Mouse (Mus musculus): ENCODE results near the gene Ep400. TPM values are rescaled to one million over a fixed set of nuclear protein-coding genes. Genes with fewer than 3 reads are reported as not detected.

Gene Ep400
- polyA plus RNA-seq, 1 experiment from 2014 or later = 42.6 TPM

DNA sequence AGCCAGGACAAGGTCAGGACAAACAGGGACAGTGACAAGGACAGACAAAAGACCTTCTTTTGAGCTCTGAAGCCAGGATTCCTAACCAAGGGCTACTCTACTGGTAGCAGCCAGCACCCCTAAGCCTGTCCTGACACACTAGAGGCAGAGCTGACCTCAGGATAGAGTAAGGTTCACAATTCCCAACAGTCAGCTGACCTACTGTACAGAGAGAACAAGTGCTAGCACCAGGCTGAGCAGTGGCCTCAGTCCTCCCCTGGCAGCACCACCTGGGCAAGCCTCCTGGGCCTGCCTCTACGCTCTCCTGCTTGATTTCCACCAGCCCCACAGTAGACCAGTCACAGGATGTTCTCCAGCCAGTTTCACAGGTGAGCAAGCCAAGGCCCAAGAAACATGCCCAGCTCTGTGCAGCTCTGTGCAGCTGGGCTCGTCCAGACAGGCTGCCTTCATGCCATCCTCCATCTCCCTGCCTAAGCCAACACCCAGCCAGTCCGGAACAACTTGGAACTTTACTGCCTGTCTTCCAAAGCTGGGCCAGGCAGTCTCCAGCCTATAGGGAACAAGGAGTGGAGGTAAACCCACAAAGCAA, 30.6 kb upstream of the Ep400 start:
- Histone ChIP-seq H3K9me3 (no peaks in the 10 kb centered on the region), H3K4me3 (replicated peaks) (no peak overlapping the region), H3K27me3 (no peaks in the 10 kb centered on the region), H3K4me2 (no peak overlapping the region), H3K27ac (no peak overlapping the region), H3K9ac (replicated peaks) (no peak overlapping the region), H3K4me1 (replicated peaks) (peaks cover 4% of the 10 kb centered on the region), H3K36me3 (peaks cover 92% of the 10 kb centered on the region)
- 79% methylated on average over 3 of the region's 3 CpGs for WGBS
- ATAC-seq (ENCODE audit: insufficient number of reproducible peaks, insufficient read depth, low FRiP score, low TSS enrichment, low read depth) = no peak

DNA sequence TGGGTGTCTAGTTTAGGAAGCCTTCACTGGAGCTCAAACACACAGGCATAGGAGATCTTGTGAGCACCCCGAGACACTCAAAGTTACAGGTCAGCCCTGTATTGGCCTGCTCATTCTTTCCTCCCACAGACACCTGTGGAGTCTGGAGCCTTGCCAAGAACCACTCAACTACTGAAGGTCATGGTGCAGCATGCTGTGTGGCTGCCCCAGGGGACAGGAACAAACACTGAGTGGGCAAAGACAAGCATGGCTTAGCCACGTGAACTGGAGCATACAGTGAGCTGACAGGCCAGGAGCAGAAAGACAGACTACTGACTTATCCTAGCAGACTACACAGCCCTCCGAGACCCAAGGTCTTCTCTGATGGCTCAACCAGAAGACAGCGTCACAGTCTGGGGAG, 27.2 kb upstream of the Ep400 start:
- H3K4me2 ChIP-seq = no peak overlapping the region
- ATAC-seq (ENCODE audit: insufficient number of reproducible peaks, insufficient read depth, low FRiP score, low TSS enrichment, low read depth) = no peak
- peaks cover 99% of the 10 kb centered on the region for H3K36me3 ChIP-seq
- H3K27ac ChIP-seq = no peak overlapping the region
- 78% methylated on average over 4 of the region's 4 CpGs for WGBS
- H3K27me3 ChIP-seq = no peaks in the 10 kb centered on the region
- H3K9me3 ChIP-seq = no peaks in the 10 kb centered on the region
- no peak overlapping the region for H3K4me3 ChIP-seq (replicated peaks)
- H3K9ac ChIP-seq (replicated peaks) = no peak overlapping the region
- no peaks in the 10 kb centered on the region for H3K4me1 ChIP-seq (replicated peaks)

DNA sequence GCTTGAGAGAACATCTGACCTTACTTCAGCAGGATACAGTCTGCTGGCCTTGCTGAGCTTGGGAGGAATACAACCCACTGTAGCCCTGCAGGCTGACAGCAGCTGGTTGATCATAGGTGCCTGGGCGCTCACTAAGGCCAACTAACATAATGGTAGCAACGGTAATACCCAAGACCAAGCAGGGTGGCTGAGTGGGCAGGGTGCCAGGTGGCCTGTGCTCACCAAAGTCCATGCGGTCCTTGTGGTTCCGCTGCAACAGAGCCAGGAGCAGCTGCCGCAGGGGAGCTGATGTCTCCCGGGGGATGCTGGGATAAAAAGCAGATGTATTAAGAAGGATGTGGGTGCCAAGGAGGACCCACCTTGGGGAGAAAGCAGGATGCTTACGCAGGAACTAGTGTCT, 23.8 kb upstream of the Ep400 start:
- no peaks in the 10 kb centered on the region for H3K27me3 ChIP-seq
- H3K4me1 ChIP-seq (replicated peaks) = no peaks in the 10 kb centered on the region
- no peak overlapping the region for H3K4me3 ChIP-seq (replicated peaks)
- no peak overlapping the region for H3K4me2 ChIP-seq
- no peak overlapping the region for H3K9ac ChIP-seq (replicated peaks)
- no peak overlapping the region for H3K27ac ChIP-seq
- 95% methylated on average over 7 of the region's 7 CpGs for WGBS
- H3K9me3 ChIP-seq = no peaks in the 10 kb centered on the region
- ATAC-seq (ENCODE audit: insufficient number of reproducible peaks, insufficient read depth, low FRiP score, low TSS enrichment, low read depth) = no peak
- H3K36me3 ChIP-seq = peaks cover 100% of the 10 kb centered on the region

DNA sequence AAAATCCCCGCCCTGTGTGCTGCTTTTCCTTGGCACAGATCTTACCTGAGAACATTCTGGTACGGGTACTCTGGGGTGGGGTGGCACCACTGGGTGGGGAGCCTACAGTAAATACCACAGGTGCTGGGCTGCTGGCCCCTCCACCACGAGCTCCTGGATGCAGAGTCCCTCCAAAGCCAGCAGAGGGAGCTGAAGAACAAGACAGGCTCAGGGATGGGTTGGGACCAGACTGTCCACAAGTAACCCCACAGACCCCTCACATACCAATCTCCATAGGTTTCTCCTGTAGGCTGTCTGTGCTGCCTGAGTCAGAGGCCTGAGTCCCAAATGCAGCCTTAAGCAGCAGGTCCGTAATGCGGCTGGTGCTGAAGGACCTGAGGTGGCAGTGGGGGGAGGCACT, 18.2 kb upstream of the Ep400 start:
- Histone ChIP-seq H3K9me3 (no peaks in the 10 kb centered on the region), H3K4me2 (no peak overlapping the region), H3K4me1 (replicated peaks) (no peaks in the 10 kb centered on the region), H3K27ac (no peak overlapping the region), H3K36me3 (peaks cover 91% of the 10 kb centered on the region), H3K9ac (replicated peaks) (no peak overlapping the region), H3K27me3 (no peaks in the 10 kb centered on the region), H3K4me3 (replicated peaks) (no peak overlapping the region)
- WGBS = 66% methylated on average over 5 of the region's 5 CpGs
- no peak for ATAC-seq (ENCODE audit: insufficient number of reproducible peaks, insufficient read depth, low FRiP score, low TSS enrichment, low read depth)

DNA sequence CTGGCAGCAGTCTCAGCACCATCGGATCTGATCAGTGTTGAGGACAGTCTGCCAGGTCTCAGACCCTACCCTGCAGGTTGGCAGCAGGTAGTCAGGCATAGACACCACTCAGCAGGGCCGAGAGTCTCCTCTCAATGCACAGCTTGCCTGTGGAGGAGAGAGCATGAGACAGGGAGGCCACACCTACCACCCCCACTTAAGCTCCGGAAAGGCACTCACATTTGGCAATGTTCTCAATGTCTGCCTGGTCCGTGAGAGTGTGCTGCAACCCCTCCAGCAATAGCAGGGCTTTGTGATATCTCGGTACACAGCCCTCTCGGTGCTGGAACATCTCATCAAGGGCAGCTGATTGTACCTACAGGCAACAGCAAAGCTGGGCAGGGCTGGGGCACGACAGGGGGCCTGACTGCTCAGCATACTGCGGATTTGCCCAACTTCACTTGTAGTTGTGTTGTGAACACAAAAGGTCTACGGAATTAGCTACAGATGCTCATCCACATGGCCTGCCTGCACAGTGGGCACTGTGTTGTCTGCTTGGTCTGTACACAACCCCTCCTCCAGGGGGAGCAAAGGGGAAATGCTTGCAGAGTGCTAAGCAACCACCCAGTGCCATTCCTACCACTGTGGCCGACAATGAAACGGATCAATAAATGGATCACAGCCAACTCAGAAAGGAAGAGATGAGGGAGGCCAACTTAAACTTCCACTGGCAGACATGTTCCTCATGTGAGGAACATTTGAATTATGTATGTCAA, 15.7 kb upstream of the Ep400 start:
- Histone ChIP-seq H3K36me3 (peaks cover 67% of the 10 kb centered on the region), H3K27ac (no peak overlapping the region), H3K27me3 (no peaks in the 10 kb centered on the region), H3K9ac (replicated peaks) (no peak overlapping the region; the same call in 1 of the 2 replicates), H3K9me3 (no peaks in the 10 kb centered on the region), H3K4me3 (replicated peaks) (no peak overlapping the region), H3K4me1 (replicated peaks) (no peaks in the 10 kb centered on the region), H3K4me2 (no peak overlapping the region)
- no peak for ATAC-seq (ENCODE audit: insufficient number of reproducible peaks, insufficient read depth, low FRiP score, low TSS enrichment, low read depth)
- 89% methylated on average over 11 of the region's 11 CpGs for WGBS

DNA sequence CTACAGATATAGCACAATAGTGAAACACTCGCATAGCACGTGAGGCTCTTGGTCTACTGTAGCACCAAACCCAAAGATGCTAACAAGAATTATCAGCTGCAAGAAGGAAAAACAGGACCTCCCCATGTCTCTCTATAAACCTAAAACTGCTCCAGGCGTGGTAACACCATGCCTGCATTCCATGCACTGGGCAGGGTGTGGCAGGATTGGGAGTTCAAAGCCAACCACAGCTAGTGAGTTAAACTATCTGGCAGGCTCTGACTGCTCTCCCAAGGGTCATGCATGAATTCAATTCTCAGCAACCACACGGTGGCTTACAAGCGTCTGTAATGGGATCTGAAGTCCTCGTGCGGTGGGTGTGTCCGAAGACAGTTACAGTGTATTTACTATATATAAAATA, 12.6 kb upstream of the Ep400 start:
- no peak overlapping the region for H3K4me2 ChIP-seq
- H3K4me1 ChIP-seq (replicated peaks) = peaks cover 26% of the 10 kb centered on the region
- peaks cover 44% of the 10 kb centered on the region for H3K36me3 ChIP-seq
- no peaks in the 10 kb centered on the region for H3K9me3 ChIP-seq
- 76% methylated on average over 8 of the region's 8 CpGs for WGBS
- ATAC-seq (ENCODE audit: insufficient number of reproducible peaks, insufficient read depth, low FRiP score, low TSS enrichment, low read depth) = no peak
- H3K4me3 ChIP-seq (replicated peaks) = no peak overlapping the region
- no peak overlapping the region for H3K27ac ChIP-seq
- no peaks in the 10 kb centered on the region for H3K27me3 ChIP-seq
- no peak overlapping the region for H3K9ac ChIP-seq (replicated peaks)

DNA sequence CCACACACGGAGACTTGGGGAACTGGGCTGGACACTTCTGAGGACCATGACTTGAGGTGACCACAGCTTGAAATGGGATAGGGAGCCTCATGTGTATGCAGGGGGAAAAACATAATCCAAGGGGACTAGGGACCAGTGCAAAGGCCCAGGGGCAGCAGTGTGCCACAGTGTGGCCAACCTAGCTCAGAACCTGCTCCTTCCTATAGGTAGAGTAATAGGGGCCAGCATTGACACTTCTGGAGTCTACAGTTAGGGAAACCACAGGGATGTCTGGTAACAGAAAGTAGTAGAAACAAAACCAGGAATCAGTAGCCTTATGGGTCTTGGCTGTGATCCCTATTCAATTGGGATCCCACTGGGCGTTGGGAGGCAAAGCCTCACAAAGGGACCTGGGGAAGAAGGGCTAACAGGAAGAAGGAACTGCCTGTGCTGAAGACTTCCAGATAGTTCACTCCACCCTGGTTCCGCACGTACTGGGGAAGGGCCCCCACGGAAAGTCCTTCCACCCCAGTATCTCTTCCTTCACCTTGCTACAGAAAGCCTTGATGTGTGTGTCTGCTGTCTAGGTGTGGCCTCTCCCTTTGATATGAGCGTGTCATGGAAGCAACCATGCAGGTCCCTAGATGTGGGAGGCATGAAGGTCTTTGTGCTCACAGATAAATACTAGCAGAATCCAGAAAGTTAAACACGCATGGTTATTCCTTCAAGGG, 11.2 kb upstream of the Ep400 start:
- Histone ChIP-seq H3K9me3 (no peaks in the 10 kb centered on the region), H3K27me3 (no peaks in the 10 kb centered on the region), H3K9ac (replicated peaks) (no peak overlapping the region), H3K4me1 (replicated peaks) (peaks cover 26% of the 10 kb centered on the region), H3K4me2 (no peak overlapping the region), H3K4me3 (replicated peaks) (no peak overlapping the region), H3K36me3 (peaks cover 43% of the 10 kb centered on the region), H3K27ac (0 out of 2 replicates have a peak overlapping the region, but pooled peaks have one; percentile 53)
- no peak for ATAC-seq (ENCODE audit: insufficient number of reproducible peaks, insufficient read depth, low FRiP score, low TSS enrichment, low read depth)
- WGBS = 83% methylated on average over 7 of the region's 7 CpGs

DNA sequence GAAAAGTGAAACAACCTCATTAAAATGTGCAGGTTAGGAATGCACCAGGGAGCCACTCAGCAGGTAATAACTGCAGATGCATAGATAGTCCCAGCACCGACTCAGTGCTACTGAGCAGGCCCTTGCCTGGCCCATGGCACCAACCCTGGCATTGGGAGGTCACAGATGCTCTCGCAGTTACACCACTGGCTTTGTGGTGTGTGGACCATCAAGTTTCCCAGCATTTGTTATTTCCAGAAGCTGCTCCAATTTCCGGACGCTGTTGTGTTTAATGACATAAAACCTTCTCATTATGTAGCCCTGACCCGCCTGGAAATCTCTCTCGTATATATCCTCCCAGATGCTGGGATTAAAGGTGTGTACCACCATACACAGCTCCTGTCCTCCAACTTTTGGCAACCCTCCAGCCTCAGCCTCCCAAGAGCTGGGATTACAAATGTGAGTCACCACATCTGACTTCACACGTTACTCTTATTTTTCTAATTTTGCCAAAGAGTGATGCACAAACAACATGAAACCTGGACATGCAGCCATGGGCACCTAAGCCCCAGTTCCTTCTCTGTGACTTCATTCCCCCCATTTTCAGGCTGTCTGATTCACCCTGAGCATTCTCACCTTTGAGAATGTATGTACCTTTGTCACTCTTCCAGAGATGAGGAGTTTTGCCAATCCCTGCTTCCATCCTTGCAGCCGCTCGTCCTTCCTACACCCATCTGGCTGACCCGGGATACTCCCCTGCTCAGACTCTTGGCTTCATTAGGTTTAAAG, 10.4 kb upstream of the Ep400 start:
- Histone ChIP-seq H3K9me3 (no peaks in the 10 kb centered on the region), H3K27me3 (no peaks in the 10 kb centered on the region), H3K36me3 (peaks cover 43% of the 10 kb centered on the region), H3K4me2 (peak overlapping the region; percentile 93), H3K9ac (replicated peaks) (peak overlapping the region; percentile 86), H3K4me3 (replicated peaks) (peak overlapping the region; percentile 89), H3K4me1 (replicated peaks) (peaks cover 26% of the 10 kb centered on the region), H3K27ac (peak overlapping the region; percentile 53)
- WGBS = 52% methylated on average over 10 of the region's 10 CpGs
- peak; percentile 64 for ATAC-seq (ENCODE audit: insufficient number of reproducible peaks, insufficient read depth, low FRiP score, low TSS enrichment, low read depth)

DNA sequence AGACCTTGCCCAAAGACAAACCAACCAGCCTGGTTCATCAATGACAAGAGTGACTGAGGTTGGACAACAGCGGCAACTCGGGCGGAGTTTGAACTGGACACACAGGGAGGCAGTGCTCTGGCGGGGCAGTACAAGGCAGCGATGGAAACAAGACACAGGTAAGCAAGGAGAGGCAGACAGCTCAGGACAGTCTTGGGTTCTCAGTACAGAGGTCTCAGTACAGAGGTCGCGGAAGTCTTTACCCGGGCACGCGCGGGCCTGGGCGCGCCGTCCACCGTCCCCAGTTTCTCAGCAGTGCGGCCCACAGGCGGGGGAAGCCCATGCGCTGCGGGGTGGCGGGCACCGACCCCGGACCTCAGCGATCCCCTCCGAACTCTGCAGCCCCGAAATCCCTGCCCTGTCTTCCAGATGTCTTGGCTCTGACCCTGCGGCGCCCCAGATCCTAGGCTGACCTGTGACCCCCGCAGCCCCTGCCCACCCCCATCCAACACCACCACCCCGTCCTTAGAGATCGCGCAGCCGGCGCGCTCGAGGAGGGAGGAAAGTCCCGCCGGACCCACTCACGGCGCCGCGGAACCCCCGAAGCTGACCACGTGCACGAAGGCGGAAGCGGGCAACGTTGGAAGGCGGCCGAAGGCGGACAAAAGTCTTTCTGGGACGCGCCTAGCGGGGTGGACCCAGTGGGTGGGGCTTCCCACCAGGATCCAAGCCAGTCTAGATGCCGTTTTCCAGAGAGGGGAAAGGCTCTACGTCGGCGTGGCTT, 9.7 kb upstream of the Ep400 start, which contains the start of gene Pus1:
Gene Pus1, minus strand, starts transcription at position 662 of the 763 bp plus-strand sequence.
- peak; percentile 60 for ATAC-seq (ENCODE audit: insufficient number of reproducible peaks, insufficient read depth, low FRiP score, low TSS enrichment, low read depth)
- Histone ChIP-seq H3K36me3 (peaks cover 45% of the 10 kb centered on the region), H3K9me3 (no peaks in the 10 kb centered on the region), H3K27ac (peak within 1 kb of the TSS; percentile 53), H3K4me2 (peak within 1 kb of the TSS; percentile 93), H3K27me3 (no peaks in the 10 kb centered on the region), H3K9ac (replicated peaks) (peak within 1 kb of the TSS; percentile 86), H3K4me1 (replicated peaks) (peaks cover 26% of the 10 kb centered on the region), H3K4me3 (replicated peaks) (peak within 1 kb of the TSS; percentile 89)
- WGBS = under 1% methylated on average over 57 of the region's 57 CpGs

DNA sequence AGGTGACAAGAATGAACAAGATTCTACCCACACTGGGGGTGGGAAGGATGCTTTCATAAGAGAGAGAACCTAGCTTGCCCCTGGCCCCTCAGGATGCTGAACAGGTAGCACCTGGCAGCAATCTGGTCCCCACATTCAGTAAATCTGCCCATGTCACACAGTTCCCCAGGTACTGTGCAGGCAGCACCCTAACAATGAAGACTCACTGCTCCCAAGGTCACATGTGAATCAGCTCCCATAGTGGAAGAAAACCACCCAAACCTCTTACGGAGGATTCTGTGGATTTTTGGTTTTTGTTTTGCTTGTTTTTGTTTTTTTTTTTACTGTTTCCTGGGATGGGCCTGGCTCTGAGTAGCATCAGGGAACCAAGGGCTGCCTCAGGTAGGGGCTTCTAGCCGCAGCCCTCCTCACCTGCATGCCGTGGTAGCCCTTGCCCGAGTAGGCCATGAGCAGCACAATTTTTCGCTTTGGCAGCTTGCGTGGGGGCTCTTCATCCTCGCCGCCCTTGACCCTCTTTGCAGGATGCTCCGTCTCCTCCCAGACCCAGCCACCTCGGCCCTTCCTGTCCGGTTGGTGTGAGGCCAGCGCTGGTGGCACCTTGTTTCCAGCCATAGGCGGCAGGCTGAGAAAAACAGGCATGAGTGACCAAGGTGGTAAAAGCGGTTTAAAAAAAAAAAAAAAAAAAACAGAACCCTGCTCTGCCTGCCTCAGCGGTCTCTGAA, 8.9 kb upstream of the Ep400 start:
- H3K27me3 ChIP-seq = no peaks in the 10 kb centered on the region
- peaks cover 26% of the 10 kb centered on the region for H3K4me1 ChIP-seq (replicated peaks)
- 18% methylated on average over 15 of the region's 15 CpGs for WGBS
- H3K4me2 ChIP-seq = peak overlapping the region; percentile 93
- ATAC-seq (ENCODE audit: insufficient number of reproducible peaks, insufficient read depth, low FRiP score, low TSS enrichment, low read depth) = no peak
- H3K9me3 ChIP-seq = no peaks in the 10 kb centered on the region
- peaks cover 47% of the 10 kb centered on the region for H3K36me3 ChIP-seq
- H3K27ac ChIP-seq = no peak overlapping the region
- peak overlapping the region; percentile 86 for H3K9ac ChIP-seq (replicated peaks)
- H3K4me3 ChIP-seq (replicated peaks) = peak overlapping the region; percentile 89
